Mouse (Mus musculus): ENCODE data around the gene Yipf3. TPM values are rescaled to one million over a fixed set of nuclear protein-coding genes. Genes with fewer than 3 reads are reported as not detected.

Yipf3 gene
- polyA plus RNA-seq, 1 experiment from 2014 or later, result 86.8 TPM

- 1% methylated on average over 78 of the region's 86 CpGs for WGBS
- peaks cover 48% of the 10 kb centered on the region for H3K27me3 ChIP-seq (replicated peaks)
- ATAC-seq, result peak; percentile 32; the same call in 1 of the 2 replicates
Observed at GRCm38 (mm10) chr17:46297364-46298219, 49.7 kb downstream of the Yipf3 start, which contains the start of gene Dlk2. Dlk2 (plus strand) TSS chr17:46297421.

GRCm38 (mm10) chr17:46298220-46298913 lies 50.5 kb downstream of the Yipf3 start:
- Histone ChIP-seq H3K27ac (no peak overlapping the region), H3K4me1 (replicated peaks) (peaks cover 16% of the 10 kb centered on the region), H3K4me2 (replicated peaks) (peak overlapping the region; percentile 100), H3K27me3 (replicated peaks) (peaks cover 46% of the 10 kb centered on the region), H3K9me3 (no peaks in the 10 kb centered on the region), H3K4me3 (replicated peaks) (peak overlapping the region; percentile 58), H3K36me3 (no peaks in the 10 kb centered on the region), H3K9ac (peak overlapping the region; percentile 50)
- ATAC-seq, result peak; percentile 93
- under 1% methylated on average over 48 of the region's 48 CpGs for WGBS

More at GRCm38 (mm10) chr17:46297364-46298219, 49.7 kb downstream of the Yipf3 start, which contains the start of gene Dlk2:
- Histone ChIP-seq H3K27ac (no peak within 1 kb of the TSS), H3K9me3 (no peaks in the 10 kb centered on the region), H3K4me2 (replicated peaks) (peak within 1 kb of the TSS; percentile 100), H3K36me3 (no peaks in the 10 kb centered on the region), H3K4me3 (replicated peaks) (peak within 1 kb of the TSS; percentile 58), H3K4me1 (replicated peaks) (peaks cover 16% of the 10 kb centered on the region), H3K9ac (peak within 1 kb of the TSS; percentile 50)

- Histone ChIP-seq H3K9ac (no peak overlapping the region), H3K4me1 (replicated peaks) (peaks cover 16% of the 10 kb centered on the region), H3K27me3 (replicated peaks) (peaks cover 22% of the 10 kb centered on the region), H3K9me3 (no peaks in the 10 kb centered on the region), H3K4me3 (replicated peaks) (no peak overlapping the region), H3K27ac (no peak overlapping the region), H3K36me3 (no peaks in the 10 kb centered on the region), H3K4me2 (replicated peaks) (no peak overlapping the region)
- WGBS, result 81% methylated on average over 12 of the region's 12 CpGs
- no peak for ATAC-seq
Observed at GRCm38 (mm10) chr17:46301892-46302291, 54.0 kb downstream of the Yipf3 start.

MicroRNA genes within 50 kb of the gene (microRNA counts, 519-probe panel; counts per million panel counts)
- microRNA mmu-miR-693-3p, result 97.1 counts per million, percentile 29 among the panel's probes with 10 or more counts
- 97.1 counts per million, percentile 29 among the panel's probes with 10 or more counts for microRNA mmu-miR-693-5p

Other genes with a start within 250 kb of the Yipf3 start
- 3.6 and 4.7 TPM in 2 replicates for gene Vegfa, start 215.7 kb upstream of the Yipf3 start, polyA plus RNA-seq (2015; fragmentation: Nextera tagmentation; extraction: Ambion mirVana)
- 153 and 158 TPM in 2 replicates for gene Mrps18a, start 137.1 kb upstream of the Yipf3 start, polyA plus RNA-seq (2015; fragmentation: Nextera tagmentation; extraction: Ambion mirVana)
- 8.1 and 8.6 TPM in 2 replicates for gene Rsph9, start 103.9 kb upstream of the Yipf3 start, polyA plus RNA-seq (2015; fragmentation: Nextera tagmentation; extraction: Ambion mirVana)
- 33.8 and 36.3 TPM in 2 replicates for gene Mad2l1bp, start 94.5 kb upstream of the Yipf3 start, polyA plus RNA-seq (2015; fragmentation: Nextera tagmentation; extraction: Ambion mirVana)
- gene Gtpbp2, start 87.0 kb upstream of the Yipf3 start, polyA plus RNA-seq (2015; fragmentation: Nextera tagmentation; extraction: Ambion mirVana), result 25.1 and 32.4 TPM in 2 replicates
- gene Polh, start 45.4 kb upstream of the Yipf3 start, polyA plus RNA-seq (2015; fragmentation: Nextera tagmentation; extraction: Ambion mirVana), result 13.4 and 14.8 TPM in 2 replicates
- gene Xpo5, start 45.3 kb upstream of the Yipf3 start, polyA plus RNA-seq (2015; fragmentation: Nextera tagmentation; extraction: Ambion mirVana), result 31.6 and 31.9 TPM in 2 replicates
- gene Polr1c, start within 50 bp of the Yipf3 start, polyA plus RNA-seq (2015; fragmentation: Nextera tagmentation; extraction: Ambion mirVana), result 75.3 and 75.8 TPM in 2 replicates
- gene Lrrc73, start 5.5 kb downstream of the Yipf3 start, polyA plus RNA-seq (2015; fragmentation: Nextera tagmentation; extraction: Ambion mirVana), result 0.46 and 0.69 TPM in 2 replicates
- gene Tjap1, start 34.9 kb downstream of the Yipf3 start, polyA plus RNA-seq (2015; fragmentation: Nextera tagmentation; extraction: Ambion mirVana), result 28.6 and 29.6 TPM in 2 replicates
- 0.64 and 0.77 TPM in 2 replicates for gene Dlk2, start 49.3 kb downstream of the Yipf3 start, polyA plus RNA-seq (2015; fragmentation: Nextera tagmentation; extraction: Ambion mirVana)
- 6.3 and 7.4 TPM in 2 replicates for gene Abcc10, start 80.3 kb downstream of the Yipf3 start, polyA plus RNA-seq (2015; fragmentation: Nextera tagmentation; extraction: Ambion mirVana)
- 6.6 and 7.1 TPM in 2 replicates for gene Zfp318, start 135.7 kb downstream of the Yipf3 start, polyA plus RNA-seq (2015; fragmentation: Nextera tagmentation; extraction: Ambion mirVana)
- gene Crip3, start 180.8 kb downstream of the Yipf3 start, polyA plus RNA-seq (2015; fragmentation: Nextera tagmentation; extraction: Ambion mirVana), result 0.92 TPM in 1 of 2 replicates, not detected in the other
- not detected in 2 replicates for gene Slc22a7, start 190.4 kb downstream of the Yipf3 start, polyA plus RNA-seq (2015; fragmentation: Nextera tagmentation; extraction: Ambion mirVana)
- 0.24 and 0.26 TPM in 2 replicates for gene Ttbk1, start 239.6 kb downstream of the Yipf3 start, polyA plus RNA-seq (2015; fragmentation: Nextera tagmentation; extraction: Ambion mirVana)
- 48.7 and 48.9 TPM in 2 replicates for gene Dnph1, start 248.6 kb downstream of the Yipf3 start, polyA plus RNA-seq (2015; fragmentation: Nextera tagmentation; extraction: Ambion mirVana)

All from intestine, embryonic 15.5 days (tissue).